Mouse (Mus musculus): ENCODE results near the gene Smarcal1. TPM values are rescaled to one million over a fixed set of nuclear protein-coding genes. Genes with fewer than 3 reads are reported as not detected.

Gene Smarcal1
- total and polyA plus RNA-seq, 3 experiments: 24.4 to 27.7 TPM; not detected in 1

DNA sequence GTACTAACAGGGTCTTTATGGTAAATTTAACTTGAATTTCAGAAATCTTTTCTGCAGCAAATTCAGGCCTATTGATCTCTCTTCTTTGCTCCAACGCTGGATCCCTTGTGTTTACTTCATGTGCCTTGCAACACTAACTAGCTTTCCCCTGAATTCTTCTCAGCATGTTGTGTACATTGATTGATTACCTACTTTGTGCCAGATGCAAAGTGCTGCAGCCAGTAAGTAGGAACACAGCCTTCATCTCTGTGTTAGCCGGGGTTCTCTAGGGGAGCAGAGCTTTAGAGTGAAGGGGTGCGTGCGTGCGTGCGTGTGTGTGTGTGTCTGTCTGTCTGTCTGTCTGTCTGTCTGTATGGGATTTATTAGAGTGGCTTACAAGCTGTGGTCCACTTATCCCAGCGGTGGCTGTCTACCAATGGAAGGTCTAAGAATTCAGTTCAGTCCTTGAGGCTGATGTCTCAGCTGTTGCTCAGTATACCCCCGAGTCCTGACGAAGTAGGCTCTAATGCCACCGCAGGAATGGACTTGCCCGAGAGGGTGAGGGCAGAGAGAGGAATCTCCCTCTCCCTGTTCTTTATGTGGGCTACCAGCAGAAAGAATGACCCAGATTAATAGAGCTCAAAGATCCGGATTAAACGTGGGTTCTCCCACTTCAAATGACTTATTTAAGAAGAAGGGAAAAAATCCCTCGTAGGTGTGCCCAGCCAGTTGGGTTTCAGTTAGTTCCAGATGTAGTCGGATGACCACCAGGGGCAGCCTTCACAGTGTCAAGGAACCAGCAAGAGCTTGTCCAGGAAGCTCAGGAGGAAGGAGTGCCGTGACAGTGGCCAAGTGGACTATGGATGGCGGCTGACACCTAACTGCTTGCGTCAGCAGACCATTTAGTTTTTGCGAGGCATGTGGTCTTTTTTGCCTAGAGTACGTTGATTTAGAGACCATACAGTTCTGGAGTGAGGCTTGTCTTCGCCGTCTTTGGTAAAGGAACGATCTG, 27.1 kb downstream of the Smarcal1 start:
- Histone ChIP-seq H3K4me3 (ENCODE audit: control insufficient read depth in 1 of 2, insufficient read depth in 1 of 2, low read depth in 2 of 2, low read length in 2 of 2) (no peak overlapping the region), H3K27ac (ENCODE audit: control insufficient read depth, low read depth, low read length) (no peak overlapping the region), H3K27me3 (ENCODE audit: control insufficient read depth in 1 of 2, insufficient read depth in 2 of 2, low read length in 2 of 2) (no peaks in the 10 kb centered on the region), H3K4me1 (ENCODE audit: control insufficient read depth in 1 of 2, insufficient read depth in 2 of 2, low read length in 2 of 2) (no peaks in the 10 kb centered on the region), H3K79me2 (ENCODE audit: control insufficient read depth, insufficient read depth, low read length, poor library complexity) (no peaks in the 10 kb centered on the region), H3K36me3 (ENCODE audit: control insufficient read depth in 1 of 2, insufficient read depth in 2 of 2, low read length in 2 of 2) (no peaks in the 10 kb centered on the region; a peak in 2 of 4 replicates), H3K9ac (ENCODE audit: control insufficient read depth, low read depth, low read length, poor library complexity, severe bottlenecking) (no peak overlapping the region), H3K9me3 (replicated peaks; ENCODE audit: insufficient read depth, low read length) (no peaks in the 10 kb centered on the region)
- peak; percentile 10 for DNase-seq (ENCODE audit: low read depth, low spot score)
- TF ChIP-seq CHD1 (IDR thresholded peaks at IDR 0.05; ENCODE audit: low read depth, low read length) (no peak), ETS1 (IDR thresholded peaks at IDR 0.05; ENCODE audit: low read depth, low read length) (no peak), MXI1 (IDR thresholded peaks at IDR 0.05; ENCODE audit: low read depth, low read length) (no peak), POLR2AphosphoS2 (IDR thresholded peaks at IDR 0.05; ENCODE audit: low read length) (no peak), ZNF384 (IDR thresholded peaks at IDR 0.05; ENCODE audit: low read depth, low read length) (no peak), MYB (IDR thresholded peaks at IDR 0.05; ENCODE audit: low read depth, low read length) (no peak), GABPA (IDR thresholded peaks at IDR 0.05; ENCODE audit: low read depth, low read length) (no peak), KAT2A (conservative IDR thresholded peaks at IDR 0.05; ENCODE audit: low read depth, low read length) (no peak), USF1 (IDR thresholded peaks at IDR 0.05; ENCODE audit: low read depth, low read length) (no peak), POLR2AphosphoS5 (IDR thresholded peaks at IDR 0.05; ENCODE audit: borderline replicate concordance, low read depth, low read length) (no peak), RAD21 (IDR thresholded peaks at IDR 0.05; ENCODE audit: low read depth, low read length) (no peak), TCF12 (IDR thresholded peaks at IDR 0.05; ENCODE audit: low read depth, low read length) (no peak), E2F4 (IDR thresholded peaks at IDR 0.05; ENCODE audit: borderline replicate concordance, low read depth, low read length) (no peak), USF2 (IDR thresholded peaks at IDR 0.05; ENCODE audit: borderline replicate concordance in 1 of 2, insufficient read depth in 1 of 2, low read depth in 1 of 2, low read length in 2 of 2) (no peak), POLR2A (IDR thresholded peaks at IDR 0.05; ENCODE audit: control insufficient read depth in 1 of 2, insufficient read depth in 1 of 2, low read depth in 1 of 2, low read length in 2 of 2, poor library complexity in 1 of 2) (no peak), EP300 (IDR thresholded peaks at IDR 0.05; ENCODE audit: low read depth in 1 of 2, low read length in 2 of 2) (no peak)

GRCm38 (mm10) chr1:72612172-72612571, 29.1 kb downstream of the Smarcal1 start:
- TF ChIP-seq SIN3A (IDR thresholded peaks at IDR 0.05; ENCODE audit: low read length): no peak
- TF ChIP-seq BHLHE40 (IDR thresholded peaks at IDR 0.05; ENCODE audit: borderline replicate concordance, low read depth, low read length): no peak
- no peak for TF ChIP-seq ZC3H11A (IDR thresholded peaks at IDR 0.05; ENCODE audit: low read depth, low read length)
- TF ChIP-seq JUND (IDR thresholded peaks at IDR 0.05; ENCODE audit: low read depth, low read length): no peak
- TF ChIP-seq POLR2AphosphoS5 (IDR thresholded peaks at IDR 0.05; ENCODE audit: borderline replicate concordance, low read depth, low read length): no peak
- TF ChIP-seq ETS1 (IDR thresholded peaks at IDR 0.05; ENCODE audit: low read depth, low read length): no peak
- no peak for TF ChIP-seq TCF12 (IDR thresholded peaks at IDR 0.05; ENCODE audit: low read depth, low read length)
- TF ChIP-seq EP300 (IDR thresholded peaks at IDR 0.05; ENCODE audit: low read depth in 1 of 2, low read length in 2 of 2): no peak
- TF ChIP-seq ELF1 (IDR thresholded peaks at IDR 0.05; ENCODE audit: low read depth, low read length): no peak
- no peak for TF ChIP-seq UBTF (IDR thresholded peaks at IDR 0.05; ENCODE audit: borderline replicate concordance, insufficient read depth, low read depth, low read length)
- no peak for TF ChIP-seq E2F4 (IDR thresholded peaks at IDR 0.05; ENCODE audit: borderline replicate concordance, low read depth, low read length)
- TF ChIP-seq ZMIZ1 (IDR thresholded peaks at IDR 0.05; ENCODE audit: low read depth, low read length): no peak
- no peak for TF ChIP-seq RCOR1 (IDR thresholded peaks at IDR 0.05; ENCODE audit: low read depth, low read length)
- TF ChIP-seq TBP (IDR thresholded peaks at IDR 0.05; ENCODE audit: low read depth, low read length): no peak
- TF ChIP-seq POLR2A (IDR thresholded peaks at IDR 0.05; ENCODE audit: control insufficient read depth in 1 of 2, insufficient read depth in 1 of 2, low read depth in 1 of 2, low read length in 2 of 2, poor library complexity in 1 of 2): no peak
- TF ChIP-seq USF1 (IDR thresholded peaks at IDR 0.05; ENCODE audit: low read depth, low read length): no peak
- TF ChIP-seq KAT2A (conservative IDR thresholded peaks at IDR 0.05; ENCODE audit: low read depth, low read length): no peak
- TF ChIP-seq ZNF384 (IDR thresholded peaks at IDR 0.05; ENCODE audit: low read depth, low read length): no peak
- Histone ChIP-seq H3K79me2 (ENCODE audit: control insufficient read depth, insufficient read depth, low read length, poor library complexity) (no peaks in the 10 kb centered on the region), H3K9ac (ENCODE audit: control insufficient read depth, low read depth, low read length, poor library complexity, severe bottlenecking) (no peak overlapping the region), H3K4me3 (ENCODE audit: control insufficient read depth in 1 of 2, insufficient read depth in 1 of 2, low read depth in 2 of 2, low read length in 2 of 2) (no peak overlapping the region), H3K9me3 (replicated peaks; ENCODE audit: insufficient read depth, low read length) (no peaks in the 10 kb centered on the region), H3K4me1 (ENCODE audit: control insufficient read depth in 1 of 2, insufficient read depth in 2 of 2, low read length in 2 of 2) (no peaks in the 10 kb centered on the region), H3K36me3 (ENCODE audit: control insufficient read depth in 1 of 2, insufficient read depth in 2 of 2, low read length in 2 of 2) (no peaks in the 10 kb centered on the region; a peak in 2 of 4 replicates), H3K27ac (ENCODE audit: control insufficient read depth, low read depth, low read length) (no peak overlapping the region), H3K27me3 (ENCODE audit: control insufficient read depth in 1 of 2, insufficient read depth in 2 of 2, low read length in 2 of 2) (no peaks in the 10 kb centered on the region)
- no peak for DNase-seq (ENCODE audit: low read depth, low spot score)
